Mouse (Mus musculus): ENCODE data around the gene Top1. TPM values are rescaled to one million over a fixed set of nuclear protein-coding genes. Genes with fewer than 3 reads are reported as not detected.

Gene Top1
- polyA plus RNA-seq, 1 experiment: 8.4 TPM

DNA sequence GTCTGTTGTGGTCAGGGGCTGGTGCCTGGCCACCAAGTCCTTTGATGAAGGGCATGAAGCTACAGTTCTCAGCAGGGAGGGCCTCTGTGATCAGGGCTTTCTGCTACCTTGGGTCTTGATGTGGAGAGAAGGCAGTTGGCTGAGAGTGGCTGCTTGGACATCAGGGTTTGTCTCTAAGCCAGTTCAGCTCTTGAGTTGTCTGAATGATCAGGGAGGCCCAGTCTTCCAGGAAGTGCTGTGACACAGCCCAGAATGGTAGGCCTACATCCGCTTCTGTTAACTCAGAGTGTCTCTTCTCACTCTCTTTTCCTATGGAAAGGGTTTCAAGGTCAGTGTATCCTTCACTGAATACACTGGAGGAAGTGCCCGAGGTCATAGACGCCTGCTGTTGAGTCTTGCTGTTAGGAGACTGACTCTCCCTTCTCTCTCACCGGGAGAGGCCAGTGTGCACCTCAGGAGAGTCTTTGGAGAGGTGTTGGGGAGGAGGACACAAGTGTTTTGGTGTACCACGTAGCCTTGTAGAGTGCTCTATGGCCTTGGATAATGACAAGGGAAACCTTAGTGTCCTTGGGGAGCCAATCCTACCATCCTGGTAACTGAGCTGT lies 90.1 kb downstream of the Top1 start:
- DNase-seq (ENCODE audit: low read depth, low spot score): no peak
- 72% methylated on average over 5 of the region's 5 CpGs for WGBS

- DNase-seq (ENCODE audit: low read depth, low spot score): no peak
- WGBS: 87% methylated on average over 3 of the region's 3 CpGs
Observed at GRCm38 (mm10) chr2:160736466-160736865, 90.8 kb downstream of the Top1 start.

DNA sequence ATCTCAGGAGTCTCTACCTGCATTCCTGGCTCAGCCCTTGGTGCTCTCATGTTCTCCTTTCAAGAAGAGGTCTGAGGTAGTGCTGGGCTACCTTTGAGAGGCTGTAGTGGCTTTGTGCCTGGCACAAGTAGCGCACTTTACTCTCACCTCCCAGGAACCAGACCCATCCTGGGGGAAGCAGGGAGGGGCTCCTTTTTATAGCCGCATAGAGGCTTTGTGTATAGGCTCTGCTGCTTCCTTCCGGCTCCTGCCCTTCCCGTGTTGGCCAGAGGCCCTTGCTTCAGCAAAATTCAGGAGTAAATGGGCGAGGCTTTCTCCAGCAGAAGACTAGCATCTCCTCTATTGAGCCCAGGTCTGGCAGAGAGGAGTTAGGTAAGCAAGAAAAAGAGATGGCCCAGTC lies 92.7 kb downstream of the Top1 start:
- WGBS: 21% methylated on average over 5 of the region's 5 CpGs
- DNase-seq (ENCODE audit: low read depth, low spot score): peak; percentile 27

- WGBS: 24% methylated on average over 2 of the region's 2 CpGs
- no peak for DNase-seq (ENCODE audit: low read depth, low spot score)
Observed at GRCm38 (mm10) chr2:160739647-160740356, 94.1 kb downstream of the Top1 start.

DNA sequence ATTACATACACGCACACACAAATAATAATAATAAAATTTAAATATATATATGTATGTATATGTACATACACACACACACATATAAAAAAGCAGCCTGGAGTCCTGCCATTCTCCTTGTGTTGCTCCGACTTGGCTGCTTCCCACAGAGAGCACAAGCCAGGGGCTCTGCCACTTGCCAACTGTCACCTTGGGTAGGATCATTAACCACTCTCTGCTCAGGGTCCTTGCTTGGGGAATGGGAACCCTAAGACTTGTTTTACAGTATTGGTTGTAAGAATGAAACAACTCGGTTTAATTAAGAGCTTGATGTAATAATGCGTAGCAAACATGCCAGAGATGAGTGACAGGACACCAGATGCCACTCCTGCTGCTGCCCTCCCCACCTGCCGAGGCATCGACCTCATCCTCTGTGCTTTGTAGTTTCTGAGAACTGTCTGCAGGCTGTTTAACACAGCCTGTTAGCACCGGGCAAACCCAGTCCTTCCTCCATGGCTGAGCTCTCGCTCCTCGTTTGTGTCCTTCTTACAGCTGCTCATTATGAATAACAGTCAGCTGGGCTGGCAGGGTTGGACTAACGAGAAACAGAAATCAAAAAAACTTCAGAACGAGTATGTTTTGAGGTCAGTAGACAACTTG lies 95.0 kb downstream of the Top1 start:
- DNase-seq (ENCODE audit: low read depth, low spot score): no peak
- WGBS: 61% methylated on average over 11 of the region's 11 CpGs

GRCm38 (mm10) chr2:160741580-160741979 lies 95.9 kb downstream of the Top1 start:
- WGBS: 70% methylated on average over 3 of the region's 3 CpGs

DNA sequence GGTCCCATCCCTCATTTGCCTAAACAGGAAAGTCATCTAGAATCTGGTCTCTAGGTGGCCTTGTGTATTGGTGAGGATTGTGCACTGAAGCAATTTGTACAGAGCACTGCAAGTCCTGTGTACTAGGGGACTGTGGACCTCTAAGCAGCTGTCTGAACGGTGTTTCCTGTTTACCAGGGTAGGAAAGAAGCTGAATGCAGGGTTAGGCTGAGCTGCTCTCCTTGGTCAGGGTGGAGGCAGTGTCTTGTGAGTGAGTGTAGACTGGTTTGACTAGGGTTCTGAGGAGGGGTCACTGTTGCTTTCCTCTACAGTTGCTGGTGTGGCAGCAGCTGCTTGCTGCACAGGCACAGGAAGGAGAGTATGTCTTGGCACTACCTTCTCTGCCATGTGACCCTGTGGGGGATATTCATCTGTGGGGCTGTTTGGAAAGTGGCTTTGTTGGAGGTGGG lies 96.5 kb downstream of the Top1 start:
- DNase-seq (ENCODE audit: low read depth, low spot score): no peak
- 36% methylated on average over 1 of the region's 1 CpGs for WGBS

More at GRCm38 (mm10) chr2:160741580-160741979, 95.9 kb downstream of the Top1 start:
- no peak for DNase-seq (ENCODE audit: low read depth, low spot score)

DNA sequence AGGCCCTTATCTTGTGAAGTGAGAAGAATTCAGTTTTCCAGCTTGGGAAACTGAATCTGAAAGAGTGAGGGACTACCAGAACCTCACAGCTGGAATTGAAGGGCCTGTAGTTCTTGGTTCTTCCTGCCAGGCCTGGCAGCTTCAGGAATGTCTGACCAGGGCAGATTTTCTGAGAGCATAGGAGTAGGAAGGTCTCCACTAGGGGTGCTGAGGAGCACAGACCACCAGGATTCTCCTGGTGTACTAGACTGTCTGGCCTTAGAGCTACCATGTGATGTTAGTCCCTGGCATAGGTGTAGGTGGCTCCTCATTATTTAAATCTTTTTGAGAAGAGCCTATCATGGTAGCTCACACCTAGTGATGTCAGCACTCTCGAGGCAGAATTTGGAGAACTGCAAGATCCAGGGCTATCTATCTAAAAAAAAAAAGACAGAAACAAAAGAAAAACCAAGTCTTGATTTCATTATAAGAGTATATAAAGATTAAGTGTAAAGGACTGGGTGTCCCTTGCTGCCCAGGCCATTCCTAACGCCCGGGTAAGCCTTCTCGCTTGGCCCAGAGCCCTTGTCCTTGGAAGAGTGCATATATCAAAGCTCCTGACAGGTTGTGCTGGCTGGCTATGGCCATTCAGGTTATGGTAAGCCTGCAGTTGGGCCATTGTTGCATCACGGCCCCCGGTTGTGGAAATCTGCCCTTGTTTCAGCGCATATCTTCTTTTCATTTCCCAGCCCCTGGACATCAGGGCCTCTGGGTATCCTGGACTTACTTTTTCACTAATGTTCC lies 98.5 kb downstream of the Top1 start:
- DNase-seq (ENCODE audit: low read depth, low spot score): no peak
- 82% methylated on average over 7 of the region's 7 CpGs for WGBS

- no peak for DNase-seq (ENCODE audit: low read depth, low spot score)
- 66% methylated on average over 5 of the region's 5 CpGs for WGBS
Observed at GRCm38 (mm10) chr2:160744823-160745210, 99.1 kb downstream of the Top1 start.

GRCm38 (mm10) chr2:160745497-160745896 lies 99.8 kb downstream of the Top1 start:
- WGBS: 85% methylated on average over 1 of the region's 1 CpGs
- DNase-seq (ENCODE audit: low read depth, low spot score): no peak

DNA sequence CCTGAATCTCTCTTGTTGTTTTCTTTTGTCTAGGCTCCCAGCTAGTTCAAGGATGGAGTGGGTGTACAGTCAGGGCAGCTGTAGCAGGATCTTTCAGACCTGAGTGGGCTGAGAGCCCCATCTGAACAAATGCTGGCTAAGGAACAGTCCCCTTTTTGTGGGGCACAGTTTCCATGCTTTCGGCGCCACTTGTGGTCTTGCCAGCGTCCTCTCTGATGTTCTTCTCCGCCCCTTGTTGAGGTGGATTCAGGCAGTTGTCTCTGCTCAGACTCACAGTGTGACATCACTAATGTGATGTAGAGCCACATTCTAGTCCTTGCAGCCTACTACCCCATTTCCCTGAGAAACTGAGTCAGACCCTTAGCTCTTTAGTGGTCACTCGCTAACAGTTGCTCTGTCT lies 100.9 kb downstream of the Top1 start:
- 93% methylated on average over 5 of the region's 5 CpGs for WGBS

DNA sequence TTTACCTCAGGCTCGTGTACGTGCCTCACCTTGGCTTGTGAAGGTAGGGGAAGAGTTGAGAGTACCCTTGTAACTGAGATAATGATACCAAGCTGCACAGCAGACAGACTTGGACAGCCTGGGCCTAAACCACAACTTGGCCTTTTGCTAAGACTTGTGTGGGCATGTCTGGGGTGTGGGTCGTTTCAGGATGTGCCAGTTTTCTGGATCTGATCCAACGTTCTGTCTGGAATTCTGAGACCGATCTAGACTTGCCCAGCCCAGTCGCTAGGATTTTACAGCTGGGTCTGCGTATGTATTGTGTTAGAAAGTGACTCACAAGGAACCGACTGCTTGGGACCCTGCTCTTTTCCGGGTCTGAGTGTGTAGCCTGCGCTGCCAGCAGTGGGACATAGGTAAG lies 101.4 kb downstream of the Top1 start:
- DNase-seq (ENCODE audit: low read depth, low spot score): no peak
- 57% methylated on average over 10 of the region's 10 CpGs for WGBS

More for the DNA sequence above, 100.9 kb downstream of the Top1 start:
- DNase-seq (ENCODE audit: low read depth, low spot score): no peak

DNA sequence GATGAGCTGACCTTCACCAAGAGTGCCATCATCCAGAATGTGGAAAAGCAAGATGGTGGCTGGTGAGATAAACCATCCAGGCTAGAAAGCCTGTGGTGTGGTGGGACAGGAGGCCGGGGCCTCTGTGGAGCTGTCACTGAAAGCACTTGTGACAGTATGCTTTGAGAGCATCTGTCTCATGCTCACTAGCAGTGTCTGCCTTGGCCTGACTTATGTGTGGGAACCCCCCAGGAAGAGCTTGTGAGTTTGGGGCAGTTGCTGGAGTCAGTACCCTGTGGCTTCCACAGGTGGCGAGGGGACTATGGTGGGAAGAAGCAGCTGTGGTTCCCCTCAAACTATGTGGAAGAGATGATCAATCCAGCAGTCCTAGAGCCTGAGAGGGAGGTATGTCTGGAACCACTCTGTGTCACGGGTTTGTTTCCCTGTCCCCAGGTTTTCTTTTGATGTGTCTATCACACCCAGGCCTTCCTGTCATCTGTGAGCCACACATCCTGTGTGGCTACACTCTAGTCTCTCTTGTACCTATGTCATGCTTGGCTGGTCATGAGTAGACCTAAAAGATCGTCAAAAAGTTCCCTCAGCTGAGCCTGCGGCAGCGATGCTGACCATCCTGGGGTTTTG lies 111.0 kb downstream of the Top1 start:
- no peak for DNase-seq (ENCODE audit: low read depth, low spot score)
- WGBS: 84% methylated on average over 6 of the region's 6 CpGs

- WGBS: 85% methylated on average over 9 of the region's 9 CpGs
- no peak for DNase-seq (ENCODE audit: low read depth, low spot score)
Observed at GRCm38 (mm10) chr2:160760433-160761184, 114.9 kb downstream of the Top1 start.

DNA sequence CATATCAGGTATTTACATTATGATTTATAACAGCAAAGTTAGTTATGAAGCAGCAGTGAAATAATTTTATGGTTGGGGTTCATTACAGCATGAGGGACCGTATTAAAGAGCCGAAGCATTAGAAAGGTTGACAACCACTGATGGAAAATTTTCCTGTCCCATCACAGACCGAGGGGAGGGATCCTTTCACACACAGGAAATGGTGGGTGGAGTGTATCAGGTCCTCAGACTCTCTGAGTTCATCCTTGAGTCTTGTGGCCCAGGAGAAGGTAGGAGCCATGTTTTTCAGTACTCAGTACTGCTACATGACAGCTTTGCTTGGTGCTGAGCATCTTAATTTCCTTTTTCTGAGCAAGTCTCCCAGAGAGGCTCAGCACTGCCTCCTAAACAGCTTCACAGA lies 118.1 kb downstream of the Top1 start:
- 73% methylated on average over 3 of the region's 3 CpGs for WGBS
- no peak for DNase-seq (ENCODE audit: low read depth, low spot score)

- DNase-seq (ENCODE audit: low read depth, low spot score): no peak
- WGBS: 82% methylated on average over 2 of the region's 2 CpGs
Observed at GRCm38 (mm10) chr2:160764386-160764785, 118.7 kb downstream of the Top1 start.

- 74% methylated on average over 3 of the region's 3 CpGs for WGBS
Observed at GRCm38 (mm10) chr2:160765096-160765495, 119.4 kb downstream of the Top1 start.

GRCm38 (mm10) chr2:160766371-160766771 lies 120.7 kb downstream of the Top1 start:
- WGBS: 74% methylated on average over 5 of the region's 5 CpGs
- no peak for DNase-seq (ENCODE audit: low read depth, low spot score)

More at GRCm38 (mm10) chr2:160765096-160765495, 119.4 kb downstream of the Top1 start:
- no peak for DNase-seq (ENCODE audit: low read depth, low spot score)

DNA sequence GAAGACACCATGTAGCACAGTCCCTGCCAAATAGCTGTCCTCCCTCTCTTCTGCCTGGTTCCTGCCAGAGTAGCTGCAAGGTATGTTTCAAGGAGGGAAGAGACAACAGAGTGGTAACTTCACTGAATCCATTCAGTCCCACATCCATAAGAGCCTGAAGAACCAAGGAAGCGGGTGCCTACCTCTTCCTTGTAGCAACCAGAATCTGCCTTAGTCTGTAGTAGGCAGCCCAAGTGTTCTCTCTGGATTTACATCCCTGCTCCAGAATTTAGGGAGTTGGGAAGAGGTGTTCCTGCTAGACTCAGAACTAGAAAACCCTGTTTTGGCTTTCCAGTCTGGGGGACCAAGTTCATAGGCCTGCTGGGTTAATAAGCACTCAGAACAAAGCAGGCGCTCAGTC lies 121.5 kb downstream of the Top1 start:
- WGBS: 94% methylated on average over 2 of the region's 2 CpGs
- DNase-seq (ENCODE audit: low read depth, low spot score): no peak
